Mouse (Mus musculus) heart, embryonic 14.5 days (tissue): ENCODE data around the gene Ilkap. TPM values are rescaled to one million over a fixed set of nuclear protein-coding genes. Genes with fewer than 3 reads are reported as not detected.

Experiments
- ATAC-seq: fragments of 200-750 bp; cut with Nextera tagmentation; 2 replicates; pipeline ENCODE4 v1.8.0; 2017; ENCODE audit warnings: low read depth, moderate TSS enrichment; ENCODE audit not compliant: insufficient number of reproducible peaks, insufficient read depth, low FRiP score
- H3K27ac ChIP-seq, 2 experiments: fragments of 200-500 bp in 1 of 2; fragments of 300-500 bp in 1 of 2; sonication (generic) in 1 of 2; replicated peaks in 1 of 2; 2 replicates each; pipeline ENCODE4 v1.5.1; 2012 to 2014; ENCODE audit warnings: low read depth in 2 of 2, low read length in 2 of 2, control low read depth in 1 of 2, mild to moderate bottlenecking in 1 of 2, mixed read lengths in 1 of 2; ENCODE audit not compliant: control insufficient read depth in 1 of 2, insufficient read depth in 1 of 2
- H3K27me3 ChIP-seq: fragments of 300-500 bp; sonication (generic); 2 replicates; pipeline ENCODE4 v1.6.1; 2014; ENCODE audit warnings: mild to moderate bottlenecking, low read length, control low read depth; ENCODE audit not compliant: control insufficient read depth, insufficient read depth
- H3K36me3 ChIP-seq: fragments of 300-500 bp; sonication (generic); 2 replicates; pipeline ENCODE4 v1.6.1; 2014; ENCODE audit warnings: mild to moderate bottlenecking, control low read depth, low read length, mixed read lengths; ENCODE audit not compliant: control insufficient read depth, insufficient read depth
- H3K4me1 ChIP-seq, 2 experiments: fragments of 200-500 bp in 1 of 2; fragments of 300-500 bp in 1 of 2; sonication (generic) in 1 of 2; 2 replicates each; pipeline ENCODE4 v1.6.1; 2012 to 2014; ENCODE audit warnings: low read length in 2 of 2, control low read depth in 1 of 2, mixed read lengths in 1 of 2; ENCODE audit not compliant: control insufficient read depth in 2 of 2, insufficient read depth in 2 of 2
- H3K4me2 ChIP-seq: fragments of 300-500 bp; sonication (generic); 2 replicates; pipeline ENCODE4 v1.6.1; 2014; ENCODE audit warnings: mild to moderate bottlenecking, low read length
- H3K4me3 ChIP-seq, 2 experiments: fragments of 200-500 bp in 1 of 2; fragments of 300-500 bp in 1 of 2; sonication (generic) in 1 of 2; 2 replicates each; pipeline ENCODE4 v1.5.1; 2012 to 2014; ENCODE audit warnings: low read length in 2 of 2, mild to moderate bottlenecking in 2 of 2, control low read depth in 1 of 2, low read depth in 1 of 2, moderate library complexity in 1 of 2; ENCODE audit not compliant: control insufficient read depth in 1 of 2, insufficient read depth in 1 of 2
- H3K9ac ChIP-seq: fragments of 300-500 bp; sonication (generic); 2 replicates; pipeline ENCODE4 v1.6.1; 2014; ENCODE audit warnings: mild to moderate bottlenecking, low read length
- H3K9me3 ChIP-seq: fragments of 300-500 bp; sonication (generic); 2 replicates; pipeline ENCODE4 v1.6.1; 2016; ENCODE audit warnings: low read length, control low read depth; ENCODE audit not compliant: control insufficient read depth
- WGBS: fragments of 180-500 bp; shearing (Covaris S2); extraction: QIAGEN DNeasy Blood & Tissue Kit; methylation state at CpG from one replicate; pipeline ENCODE4 v1.1.7; 2014; 5-methylcytosine and 5-hydroxymethylcytosine counted together
- polyA plus RNA-seq: library from polyadenylated mRNA; unstranded; fragments of >200 nt; fragmentation: Nextera tagmentation; extraction: Ambion mirVana; gene quantifications from 2 replicates; pipeline ENCODE4 v1.2.1, GENCODE M21; 2014

Gene Ilkap
- polyA plus RNA-seq, 1 experiment from 2014 or later = 108 TPM

GRCm38 (mm10) chr1:91332102-91332501 is 66.5 kb downstream of the Ilkap start:
- H3K4me2 ChIP-seq = no peak overlapping the region
- H3K4me1 ChIP-seq = peaks cover 12 to 20% of the 10 kb centered on the region in 2 experiments
- H3K9me3 ChIP-seq = no peaks in the 10 kb centered on the region
- no peaks in the 10 kb centered on the region for H3K27me3 ChIP-seq
- H3K4me3 ChIP-seq = no peak overlapping the region
- ATAC-seq = no peak
- H3K9ac ChIP-seq = no peak overlapping the region
- H3K36me3 ChIP-seq = no peaks in the 10 kb centered on the region
- 58% methylated on average over 4 of the region's 4 CpGs for WGBS
- no peak overlapping the region for H3K27ac ChIP-seq

DNA sequence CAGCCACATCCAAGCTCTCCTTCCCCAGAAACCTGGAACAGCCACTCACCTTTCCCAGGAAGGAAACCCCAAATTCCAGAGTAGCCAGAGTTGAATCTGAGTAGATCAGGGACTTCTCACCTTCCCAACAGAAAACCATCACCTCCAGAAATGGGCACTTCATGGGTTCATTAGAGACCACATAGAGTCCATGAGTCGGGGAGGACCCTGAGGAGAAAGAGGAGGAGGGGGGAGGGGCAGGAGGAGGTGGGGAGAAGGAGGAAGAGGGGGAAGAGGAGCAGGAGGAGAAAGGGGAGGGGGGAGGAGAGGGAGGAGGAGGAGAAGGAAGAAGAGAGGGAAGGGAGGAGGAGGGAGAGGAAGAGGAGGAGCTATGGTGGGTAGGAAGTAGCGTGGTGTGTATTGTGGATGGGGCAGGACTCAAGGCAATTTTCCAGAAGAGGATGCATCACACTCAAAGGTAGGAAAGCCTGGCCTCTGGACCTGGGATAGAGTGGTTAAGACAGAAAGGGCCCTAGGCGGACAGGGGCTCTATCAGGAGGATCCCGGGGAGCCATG is 73.0 kb downstream of the Ilkap start:
- 82% methylated on average over 4 of the region's 4 CpGs for WGBS
- Histone ChIP-seq H3K4me3 (no peak overlapping the region), H3K27ac (no peak overlapping the region), H3K36me3 (no peaks in the 10 kb centered on the region), H3K27me3 (no peaks in the 10 kb centered on the region), H3K9ac (no peak overlapping the region), H3K4me1 (peaks cover 12 to 18% of the 10 kb centered on the region in 2 experiments), H3K9me3 (no peaks in the 10 kb centered on the region), H3K4me2 (no peak overlapping the region)
- no peak for ATAC-seq

- H3K9me3 ChIP-seq = no peaks in the 10 kb centered on the region
- H3K9ac ChIP-seq = no peak overlapping the region
- H3K27me3 ChIP-seq = no peaks in the 10 kb centered on the region
- H3K4me2 ChIP-seq = no peak overlapping the region
- 73% methylated on average over 2 of the region's 2 CpGs for whole genome bisulfite sequencing
- no peak overlapping the region for H3K4me3 ChIP-seq
- ATAC-seq = no peak
- H3K27ac ChIP-seq = no peak overlapping the region
- peaks cover 12 to 18% of the 10 kb centered on the region in 2 experiments for H3K4me1 ChIP-seq
- H3K36me3 ChIP-seq = no peaks in the 10 kb centered on the region
Measured at GRCm38 (mm10) chr1:91324646-91325045, 74.0 kb downstream of the Ilkap start.

Other genes starting within 250 kb of the Ilkap start
- 55.9 and 56.9 TPM in 2 replicates for gene Ramp1, start 219.0 kb downstream of the Ilkap start, polyA plus RNA-seq
- gene Ube2f, start 148.5 kb downstream of the Ilkap start, polyA plus RNA-seq = 63.5 and 67.6 TPM in 2 replicates
- gene Scly, start 100.5 kb downstream of the Ilkap start, polyA plus RNA-seq = 10.6 and 12.1 TPM in 2 replicates
- 0.12 TPM in 1 of 2 replicates, not detected in the other for gene Espnl, start 76.7 kb downstream of the Ilkap start, polyA plus RNA-seq
- gene Klhl30, start 47.8 kb downstream of the Ilkap start, polyA plus RNA-seq = 61.8 and 63.4 TPM in 2 replicates
- 0.63 and 2.5 TPM in 2 replicates for gene Erfe, start 32.4 kb downstream of the Ilkap start, polyA plus RNA-seq
- 67.3 and 71.4 TPM in 2 replicates for gene Hes6, start 15.2 kb upstream of the Ilkap start, polyA plus RNA-seq
- 3.4 and 5.6 TPM in 2 replicates for gene Per2, start 60.5 kb upstream of the Ilkap start, polyA plus RNA-seq
- 3.3 and 3.4 TPM in 2 replicates for gene Traf3ip1, start 95.8 kb upstream of the Ilkap start, polyA plus RNA-seq
- 5.7 and 7.5 TPM in 2 replicates for gene Asb1, start 141.7 kb upstream of the Ilkap start, polyA plus RNA-seq